24 mouse cellular contexts compared by ENCODE assay signal in genomic region chr12:91709232-91709631, GRCm38 (mm10).
DNase-seq lines count a peak whose midpoint lies in the region; ATAC-seq and TF ChIP-seq lines count a peak whose summit lies in the region.
"Had no signal": no experiment of that assay in that cellular context is flagged by ENCODE, and none has a peak within 500 bp of the region (broad histone marks: within the 10 kb centered on the region; RNA-seq: fewer than 3 reads in every experiment).

No protein-coding gene starts in this region.

- no peak for TF ChIP-seq POLR2A in liver, adult 2 months (IDR thresholded peaks at IDR 0.05; ENCODE audit: extremely low read depth, insufficient read depth, low read length)

- no peaks in the 10 kb centered on the region for H3K27me3 ChIP-seq in liver, adult 2 months (ENCODE audit: control insufficient read depth, insufficient read depth, low read length)
- no peaks in the 10 kb centered on the region for H3K27me3 ChIP-seq in liver, embryonic 16.5 days (ENCODE audit: control insufficient read depth, insufficient read depth, low read depth, low read length)
- H3K27me3 ChIP-seq: forebrain, embryonic 13.5 days; hindbrain, embryonic 12.5 days; intestine, embryonic 15.5 days; limb, embryonic 12.5 days; lung, embryonic 15.5 days; megakaryocyte, embryonic 14.5 days; midbrain, embryonic 12.5 days had no signal

- no peak for TF ChIP-seq CTCF in liver, adult 2 months (IDR thresholded peaks at IDR 0.05; ENCODE audit: low read depth, low read length)

- no peak overlapping the region for H3K4me3 ChIP-seq in liver, adult 2 months (ENCODE audit: insufficient read depth, low read depth, low read length)
- no peak overlapping the region for H3K4me3 ChIP-seq in liver, embryonic 16.5 days (ENCODE audit: low read depth, low read length)
- H3K4me3 ChIP-seq: forebrain, embryonic 13.5 days; hindbrain, embryonic 12.5 days; intestine, embryonic 15.5 days; limb, embryonic 12.5 days; lung, embryonic 15.5 days; megakaryocyte, embryonic 14.5 days; midbrain, embryonic 12.5 days had no signal

- ATAC-seq in liver, embryonic 16.5 days (ENCODE audit: low read depth) = peak; percentile 60
- ATAC-seq: CD4-positive, CD25-positive, alpha-beta regulatory T cell, adult 4 months; hindbrain, postnatal 0 days; intestine, embryonic 15.5 days had no signal

- WGBS in liver, adult 2 months = 23% methylated on average over 5 of the region's 5 CpGs
- 18% methylated on average over 5 of the region's 5 CpGs for WGBS in liver, embryonic 16.5 days (ENCODE audit: insufficient replicate concordance)

- H3K4me1 ChIP-seq in liver, adult 2 months (ENCODE audit: control insufficient read depth, insufficient read depth, low read length) = peaks cover 3% of the 10 kb centered on the region; the same call in 1 of the 2 replicates
- peaks cover 4% of the 10 kb centered on the region for H3K4me1 ChIP-seq in liver, embryonic 16.5 days (ENCODE audit: control insufficient read depth, low read depth, low read length)
- H3K4me1 ChIP-seq: hindbrain, embryonic 12.5 days; intestine, embryonic 15.5 days; lung, embryonic 15.5 days had no signal

- H3K9ac ChIP-seq in liver, adult 2 months (ENCODE audit: low read depth, low read length) = no peak overlapping the region
- H3K9ac ChIP-seq in liver, embryonic 16.5 days (ENCODE audit: low read depth, low read length) = no peak overlapping the region
- H3K9ac ChIP-seq: forebrain, embryonic 13.5 days; hindbrain, embryonic 12.5 days; intestine, embryonic 15.5 days; limb, embryonic 12.5 days; lung, embryonic 15.5 days; midbrain, embryonic 12.5 days had no signal

- DNase-seq in kidney, adult 8-10 months = peak; percentile 14 to 26
- no peak for DNase-seq in kidney, postnatal 10 days
- peak; percentile 79 for DNase-seq in liver, adult 2 months (ENCODE audit: extremely low read depth, low read depth, low spot score)
- no peak for DNase-seq in liver
- no peak for DNase-seq in frontal cortex, postnatal 25 days (ENCODE audit: low spot score in 2 of 2)
- DNase-seq in layer of hippocampus, postnatal 10 days (ENCODE audit: low spot score in 2 of 2) = no peak
- DNase-seq: adrenal gland, postnatal 14 days; cerebellum, adult 11 months; cerebellum, adult 9-10 months; cerebellum, postnatal 36 days; gastrocnemius, postnatal 14 days; layer of hippocampus, adult 9-11 months; lung, postnatal 36 days; thymus, postnatal 4 days had no signal

- no peak overlapping the region for H3K4me2 ChIP-seq in liver, embryonic 16.5 days (ENCODE audit: low read depth, low read length)
- H3K4me2 ChIP-seq: forebrain, embryonic 13.5 days; hindbrain, embryonic 12.5 days; intestine, embryonic 15.5 days; limb, embryonic 12.5 days; lung, embryonic 15.5 days; midbrain, embryonic 12.5 days had no signal

- H3K27ac ChIP-seq in liver, adult 2 months (replicated peaks; ENCODE audit: insufficient read depth, low read depth, low read length) = no peak overlapping the region
- no peak overlapping the region; the same call in 1 of the 2 replicates for H3K27ac ChIP-seq in liver, embryonic 16.5 days (ENCODE audit: low read length)
- H3K27ac ChIP-seq: forebrain, embryonic 13.5 days; hindbrain, embryonic 12.5 days; hindbrain, postnatal 0 days; intestine, embryonic 15.5 days; limb, embryonic 12.5 days; lung, embryonic 15.5 days; midbrain, embryonic 12.5 days had no signal

- no peaks in the 10 kb centered on the region for H3K79me2 ChIP-seq in liver, adult 2 months (ENCODE audit: control insufficient read depth, insufficient read depth, low read length)

- H3K9me3 ChIP-seq in liver, embryonic 16.5 days (replicated peaks; ENCODE audit: control insufficient read depth, low read length) = no peaks in the 10 kb centered on the region
- H3K9me3 ChIP-seq: forebrain, embryonic 13.5 days; hindbrain, embryonic 12.5 days; intestine, embryonic 15.5 days; limb, embryonic 12.5 days; lung, embryonic 15.5 days; megakaryocyte, embryonic 14.5 days; midbrain, embryonic 12.5 days had no signal

- no peaks in the 10 kb centered on the region for H3K36me3 ChIP-seq in liver, adult 2 months (ENCODE audit: control insufficient read depth, insufficient read depth, low read length)
- no peaks in the 10 kb centered on the region; the same call in 1 of the 2 replicates for H3K36me3 ChIP-seq in liver, embryonic 16.5 days (ENCODE audit: control insufficient read depth, insufficient read depth)
- H3K36me3 ChIP-seq: hindbrain, embryonic 12.5 days; intestine, embryonic 15.5 days; limb, embryonic 12.5 days; lung, embryonic 15.5 days; midbrain, embryonic 12.5 days had no signal

Comparison
In these comparisons a context has a peak if more than half of its experiments do, and no peak if none do; other contexts are left out.
1. DNase-seq: peak in kidney, adult 8-10 months (2 of 2) and liver, adult 2 months (single experiment); none in kidney, postnatal 10 days (single experiment), liver (single experiment), frontal cortex, postnatal 25 days (0 of 2) and layer of hippocampus, postnatal 10 days (0 of 2).